Mouse (Mus musculus) forebrain, embryonic 11.5 days (tissue): ENCODE results near the gene Ninl. TPM values are rescaled to one million over a fixed set of nuclear protein-coding genes. Genes with fewer than 3 reads are reported as not detected.
A peak's percentile ranks its signal among the peaks of the same experiment; 100 is the strongest.

ENCODE experiments used
- ATAC-seq: fragments of 200-750 bp; cut with Nextera tagmentation; replicated peaks from 2 replicates; pipeline ENCODE4 v1.8.0; 2017; ENCODE audit warnings: moderate TSS enrichment; ENCODE audit not compliant: low FRiP score
- DNase-seq: peaks from one replicate; pipeline ENCODE4 v3.0.0-alpha.2; 2017; ENCODE audit warnings: low spot score
- H3K27ac ChIP-seq: fragments of 300-500 bp; sonication (generic); 2 replicates; pipeline ENCODE4 v1.5.1; 2014; ENCODE audit warnings: low read depth, low read length
- H3K27me3 ChIP-seq: fragments of 300-500 bp; sonication (generic); 2 replicates; pipeline ENCODE4 v1.6.1; 2014; ENCODE audit warnings: mild to moderate bottlenecking, low read length, mixed read lengths; ENCODE audit not compliant: control insufficient read depth, insufficient read depth
- H3K36me3 ChIP-seq: fragments of 300-500 bp; sonication (generic); 2 replicates; pipeline ENCODE4 v1.6.1; 2014; ENCODE audit warnings: mild to moderate bottlenecking, low read length, moderate library complexity, mixed read lengths; ENCODE audit not compliant: control insufficient read depth, insufficient read depth
- H3K4me1 ChIP-seq: fragments of 300-500 bp; sonication (generic); replicated peaks from 2 replicates; pipeline ENCODE4 v1.6.1; 2014; ENCODE audit warnings: low read length, mixed read lengths; ENCODE audit not compliant: control insufficient read depth, insufficient read depth
- H3K4me2 ChIP-seq: fragments of 300-500 bp; sonication (generic); 2 replicates; pipeline ENCODE4 v1.6.1; 2014; ENCODE audit warnings: low read depth, mild to moderate bottlenecking, low read length, moderate library complexity, mixed read lengths; ENCODE audit not compliant: severe bottlenecking
- H3K4me3 ChIP-seq: fragments of 300-500 bp; sonication (generic); 2 replicates; pipeline ENCODE4 v1.5.1; 2014; ENCODE audit warnings: low read depth, low read length
- H3K9ac ChIP-seq: fragments of 300-500 bp; sonication (generic); 2 replicates; pipeline ENCODE4 v1.6.1; 2014; ENCODE audit warnings: low read length
- H3K9me3 ChIP-seq: fragments of 300-500 bp; sonication (generic); 2 replicates; pipeline ENCODE4 v1.6.1; 2016; ENCODE audit warnings: low read length, mixed read lengths; ENCODE audit not compliant: control insufficient read depth
- WGBS: fragments of 180-500 bp; shearing (Covaris S2); extraction: QIAGEN DNeasy Blood & Tissue Kit; methylation state at CpG from one replicate; pipeline ENCODE4 v1.1.7; 2014; 5-methylcytosine and 5-hydroxymethylcytosine counted together
- polyA plus RNA-seq: library from polyadenylated mRNA; unstranded; fragments of >200 nt; fragmentation: Nextera tagmentation; extraction: Ambion mirVana; gene quantifications from 2 replicates; pipeline ENCODE4 v1.2.1, GENCODE M21; 2014

Gene Ninl
- polyA plus RNA-seq, 1 experiment from 2014 or later: 26.7 TPM

DNA sequence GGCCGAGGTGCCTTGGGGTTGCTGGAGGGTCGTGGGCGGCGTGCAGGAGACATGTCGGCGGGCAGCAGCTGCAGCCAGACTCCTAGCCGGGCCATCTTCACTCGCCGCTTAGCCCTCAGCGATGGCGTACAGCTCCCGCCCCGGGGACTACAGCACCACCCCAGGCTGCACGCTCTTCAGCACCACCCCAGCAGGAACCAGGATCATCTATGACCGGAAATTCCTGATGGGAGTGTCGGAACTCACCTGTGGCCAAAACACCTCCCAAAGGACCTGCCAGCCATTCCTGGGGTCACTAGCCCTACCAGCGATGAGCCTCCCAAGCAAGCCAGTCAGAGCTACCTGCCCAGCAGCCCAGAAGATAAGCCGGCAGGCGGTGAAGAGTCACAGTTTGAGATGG lies 105.7 kb downstream of the Ninl start:
- H3K4me1 ChIP-seq: no peaks in the 10 kb centered on the region
- no peak overlapping the region for H3K4me3 ChIP-seq
- ATAC-seq (peak; percentile 22; the same call in 1 of the 2 replicates), DNase-seq (no peak)
- H3K9ac ChIP-seq: no peak overlapping the region
- WGBS: 84% methylated on average over 19 of the region's 19 CpGs
- H3K9me3 ChIP-seq: no peaks in the 10 kb centered on the region
- no peak overlapping the region for H3K27ac ChIP-seq
- no peak overlapping the region for H3K4me2 ChIP-seq
- peaks cover 2% of the 10 kb centered on the region; the same call in 1 of the 2 replicates for H3K36me3 ChIP-seq
- H3K27me3 ChIP-seq: no peaks in the 10 kb centered on the region

DNA sequence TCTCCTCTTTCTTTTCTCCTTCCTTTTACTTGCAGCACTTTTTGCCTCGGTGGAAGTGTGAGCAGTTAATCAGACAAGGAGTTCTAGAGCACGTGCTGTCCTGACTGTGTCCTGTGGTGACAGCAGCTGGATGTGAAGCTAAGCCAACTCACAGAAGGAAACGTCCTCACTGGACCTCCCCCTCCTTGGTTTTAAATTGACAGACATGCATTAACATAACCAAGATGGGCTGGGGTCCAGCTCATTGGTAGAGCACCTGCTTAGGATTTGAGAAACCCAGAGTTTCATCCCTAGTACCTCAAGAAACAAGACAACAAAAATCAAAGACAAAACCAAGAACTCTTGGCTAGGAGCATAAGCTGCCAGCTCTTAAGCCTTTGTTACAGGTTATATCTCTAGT lies 108.4 kb downstream of the Ninl start:
- no peak for DNase-seq
- H3K4me1 ChIP-seq: no peaks in the 10 kb centered on the region
- 70% methylated on average over 3 of the region's 3 CpGs for WGBS
- no peak overlapping the region for H3K4me2 ChIP-seq
- H3K27ac ChIP-seq: no peak overlapping the region
- no peak overlapping the region for H3K4me3 ChIP-seq
- ATAC-seq: no peak
- H3K36me3 ChIP-seq: no peaks in the 10 kb centered on the region; the same call in 1 of the 2 replicates
- H3K9me3 ChIP-seq: no peaks in the 10 kb centered on the region
- no peaks in the 10 kb centered on the region for H3K27me3 ChIP-seq
- no peak overlapping the region for H3K9ac ChIP-seq

DNA sequence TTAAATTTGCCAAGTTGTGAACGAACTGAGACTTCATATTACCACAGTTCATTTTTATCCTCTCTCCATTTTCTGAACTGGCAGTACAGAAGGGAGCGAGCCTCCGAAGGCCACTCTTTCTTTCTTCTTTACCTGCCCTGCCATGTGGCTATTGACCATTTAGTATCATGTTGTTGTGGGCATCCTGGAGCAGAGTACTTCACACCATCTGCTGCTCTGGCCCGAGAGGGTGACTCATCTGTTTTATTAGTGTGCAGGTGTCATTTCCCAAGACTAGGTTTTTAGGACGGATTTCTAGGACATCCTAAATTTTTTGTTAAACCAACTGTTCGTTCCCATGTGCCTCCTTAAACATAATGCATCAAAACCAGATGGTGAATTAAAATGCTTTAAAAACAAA lies 110.0 kb downstream of the Ninl start:
- 90% methylated on average over 6 of the region's 6 CpGs for WGBS
- Histone ChIP-seq H3K4me2 (no peak overlapping the region), H3K4me3 (no peak overlapping the region), H3K4me1 (no peaks in the 10 kb centered on the region), H3K36me3 (no peaks in the 10 kb centered on the region; the same call in 1 of the 2 replicates), H3K27me3 (no peaks in the 10 kb centered on the region), H3K27ac (no peak overlapping the region), H3K9me3 (no peaks in the 10 kb centered on the region), H3K9ac (no peak overlapping the region)
- ATAC-seq: no peak
- DNase-seq: no peak

DNA sequence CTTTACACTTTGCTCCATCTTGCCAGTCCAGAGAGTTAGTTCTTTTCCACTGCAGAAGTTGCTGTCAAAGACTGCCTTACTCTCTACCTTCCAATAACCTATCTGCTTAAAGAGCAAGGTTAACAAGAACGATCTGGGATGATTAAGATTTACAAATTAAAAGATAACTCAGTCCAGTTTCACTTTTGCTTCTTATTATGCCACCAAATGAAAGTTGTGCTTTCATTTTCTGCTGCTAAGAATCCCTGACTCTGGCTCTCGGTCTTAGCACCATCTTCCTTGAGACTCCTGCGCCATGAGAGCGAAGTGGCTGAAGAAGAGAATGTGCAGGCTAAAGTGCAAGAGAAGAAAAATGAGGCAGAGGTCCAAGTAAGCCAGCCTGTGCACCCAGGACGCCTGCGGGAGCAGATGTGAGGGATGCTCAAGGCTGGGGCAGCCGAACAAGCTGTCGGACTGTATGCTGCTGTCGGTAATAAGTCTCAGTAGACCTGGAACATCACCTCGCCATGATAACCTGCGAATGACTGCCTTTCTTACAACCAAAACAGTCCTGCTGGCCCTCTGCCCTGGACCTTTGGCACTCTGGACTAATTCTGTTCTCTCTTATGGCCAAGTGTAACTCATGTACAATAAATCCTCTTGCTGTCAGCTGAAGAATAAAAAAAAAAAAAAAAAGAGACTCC lies 112.0 kb downstream of the Ninl start:
- no peaks in the 10 kb centered on the region for H3K4me1 ChIP-seq
- H3K9ac ChIP-seq: no peak overlapping the region
- DNase-seq (no peak), ATAC-seq (no peak)
- no peak overlapping the region for H3K27ac ChIP-seq
- no peaks in the 10 kb centered on the region; the same call in 1 of the 2 replicates for H3K36me3 ChIP-seq
- no peaks in the 10 kb centered on the region for H3K27me3 ChIP-seq
- WGBS: 91% methylated on average over 11 of the region's 11 CpGs
- no peaks in the 10 kb centered on the region for H3K9me3 ChIP-seq
- H3K4me2 ChIP-seq: no peak overlapping the region
- H3K4me3 ChIP-seq: no peak overlapping the region

DNA sequence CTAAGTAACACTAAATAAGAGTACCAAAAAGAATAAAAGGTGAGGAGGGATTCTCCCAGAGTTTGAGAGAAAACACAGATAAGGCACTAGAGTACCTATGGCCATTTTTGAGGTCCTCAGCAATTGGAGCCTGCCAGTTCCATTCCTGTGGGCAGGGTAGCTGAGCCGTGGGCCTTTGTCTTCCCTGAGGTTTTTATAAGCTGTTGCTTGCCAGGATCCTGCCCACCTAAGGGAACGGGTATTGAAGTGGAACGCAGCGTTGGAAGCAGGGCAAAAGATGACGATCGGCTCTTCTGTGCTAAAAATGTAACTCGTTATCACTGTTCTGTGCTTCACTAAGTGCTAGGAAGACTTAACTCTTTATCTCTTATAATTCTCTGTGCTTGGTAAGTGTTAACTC lies 115.7 kb downstream of the Ninl start:
- Histone ChIP-seq H3K4me1 (no peaks in the 10 kb centered on the region), H3K4me2 (no peak overlapping the region), H3K4me3 (no peak overlapping the region), H3K9ac (no peak overlapping the region), H3K27ac (no peak overlapping the region), H3K36me3 (no peaks in the 10 kb centered on the region; the same call in 1 of the 2 replicates), H3K9me3 (no peaks in the 10 kb centered on the region), H3K27me3 (no peaks in the 10 kb centered on the region)
- DNase-seq: no peak
- ATAC-seq: no peak
- 89% methylated on average over 7 of the region's 7 CpGs for WGBS

DNA sequence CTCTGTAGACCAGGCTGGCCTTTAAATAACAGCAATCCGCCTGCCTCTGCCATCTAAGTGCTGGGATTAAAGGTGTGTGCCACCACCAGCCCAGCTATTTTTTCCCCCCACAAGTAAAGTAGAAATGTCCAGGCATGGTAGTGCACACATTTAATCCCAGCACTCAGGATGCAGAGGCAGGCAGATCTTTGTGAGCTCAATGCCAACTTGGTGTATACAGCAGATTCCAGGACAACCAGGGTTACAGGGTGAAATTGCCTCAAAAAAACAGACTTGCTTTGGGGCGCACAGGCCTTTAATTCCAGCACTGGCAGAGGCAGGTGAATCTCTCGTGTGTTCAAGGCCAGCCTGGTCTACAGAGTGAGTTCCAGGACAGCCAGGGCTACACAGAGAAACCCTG lies 116.2 kb downstream of the Ninl start:
- ATAC-seq (no peak), DNase-seq (no peak)
- no peaks in the 10 kb centered on the region for H3K27me3 ChIP-seq
- no peak overlapping the region for H3K4me3 ChIP-seq
- H3K27ac ChIP-seq: no peak overlapping the region
- H3K4me2 ChIP-seq: no peak overlapping the region
- H3K4me1 ChIP-seq: no peaks in the 10 kb centered on the region
- no peaks in the 10 kb centered on the region; the same call in 1 of the 2 replicates for H3K36me3 ChIP-seq
- WGBS: 89% methylated on average over 3 of the region's 3 CpGs
- no peaks in the 10 kb centered on the region for H3K9me3 ChIP-seq
- H3K9ac ChIP-seq: no peak overlapping the region

DNA sequence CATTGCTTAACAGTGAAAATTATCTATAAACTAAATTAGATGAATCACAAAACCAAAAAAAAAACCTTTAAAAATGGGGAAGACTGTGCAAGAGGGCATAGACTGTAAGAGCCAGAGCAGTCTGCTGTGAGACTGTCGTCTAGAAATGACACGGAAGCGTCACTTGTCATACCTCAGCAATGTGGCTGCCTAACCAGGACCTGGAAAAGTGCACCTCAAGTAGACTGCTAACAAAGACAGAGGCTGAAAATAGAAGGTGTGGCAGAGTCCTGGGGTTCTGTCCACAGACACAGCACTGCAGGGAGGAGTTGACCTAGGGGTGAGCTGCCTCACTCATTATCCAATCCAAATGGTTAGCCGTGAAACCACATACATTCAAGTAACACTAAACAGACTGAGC lies 117.0 kb downstream of the Ninl start:
- 94% methylated on average over 4 of the region's 4 CpGs for WGBS
- DNase-seq (no peak), ATAC-seq (no peak)
- Histone ChIP-seq H3K27me3 (no peaks in the 10 kb centered on the region), H3K27ac (no peak overlapping the region), H3K4me3 (no peak overlapping the region), H3K9ac (no peak overlapping the region), H3K4me1 (no peaks in the 10 kb centered on the region), H3K4me2 (no peak overlapping the region), H3K9me3 (no peaks in the 10 kb centered on the region), H3K36me3 (no peaks in the 10 kb centered on the region; the same call in 1 of the 2 replicates)

DNA sequence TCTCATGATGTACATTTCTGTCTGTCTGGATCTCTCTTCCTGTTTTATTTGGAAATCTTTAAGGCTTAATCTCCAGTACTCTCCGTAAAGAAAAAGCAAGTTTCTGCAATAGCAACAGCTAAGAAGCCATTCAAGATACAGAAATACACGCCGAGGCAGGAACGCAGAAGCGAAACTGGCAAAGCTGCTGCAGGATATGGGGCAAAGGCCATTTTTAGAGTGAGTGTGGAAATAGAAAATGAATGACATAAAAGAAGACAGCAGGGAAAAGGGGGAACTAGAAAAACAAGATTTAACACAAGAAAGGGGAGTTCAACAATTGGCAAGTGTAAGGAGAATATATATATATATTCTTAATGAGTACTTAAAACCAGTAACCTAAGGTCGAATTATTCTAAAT lies 117.5 kb downstream of the Ninl start:
- no peaks in the 10 kb centered on the region for H3K9me3 ChIP-seq
- H3K36me3 ChIP-seq: no peaks in the 10 kb centered on the region; the same call in 1 of the 2 replicates
- H3K27me3 ChIP-seq: no peaks in the 10 kb centered on the region
- H3K4me3 ChIP-seq: no peak overlapping the region
- H3K27ac ChIP-seq: no peak overlapping the region
- H3K4me2 ChIP-seq: no peak overlapping the region
- no peak for DNase-seq
- no peak for ATAC-seq
- no peak overlapping the region for H3K9ac ChIP-seq
- no peaks in the 10 kb centered on the region for H3K4me1 ChIP-seq
- WGBS: 95% methylated on average over 6 of the region's 6 CpGs

DNA sequence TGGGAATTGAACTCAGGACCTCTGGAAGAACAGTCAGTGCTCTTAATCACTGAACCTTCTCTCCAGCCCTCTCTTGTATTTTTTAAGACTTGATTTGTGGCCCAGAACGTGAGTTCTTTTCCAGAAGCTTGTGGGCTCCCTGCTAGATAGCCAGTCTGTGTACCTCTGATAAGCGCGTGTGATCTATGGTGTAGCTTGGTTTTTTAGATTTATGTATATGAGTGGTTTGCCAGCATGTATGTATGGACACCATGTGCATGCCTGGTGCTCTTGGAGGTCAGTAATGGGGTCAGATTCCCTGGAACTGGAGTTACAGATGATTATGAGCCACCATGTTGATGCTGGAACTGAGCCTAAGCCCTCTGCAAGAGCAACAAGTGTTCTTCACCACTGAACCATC lies 118.6 kb downstream of the Ninl start:
- WGBS: 95% methylated on average over 3 of the region's 3 CpGs
- Histone ChIP-seq H3K36me3 (no peaks in the 10 kb centered on the region; the same call in 1 of the 2 replicates), H3K4me2 (no peak overlapping the region), H3K27me3 (no peaks in the 10 kb centered on the region), H3K9ac (no peak overlapping the region), H3K4me3 (no peak overlapping the region), H3K4me1 (no peaks in the 10 kb centered on the region), H3K27ac (no peak overlapping the region), H3K9me3 (no peaks in the 10 kb centered on the region)
- no peak for ATAC-seq
- DNase-seq: no peak
